Mouse (Mus musculus) neural tube, embryonic 11.5 days (tissue): ENCODE results near the gene Serping1. TPM values are rescaled to one million over a fixed set of nuclear protein-coding genes. Genes with fewer than 3 reads are reported as not detected.

Experiments used
- ATAC-seq: fragments of 200-750 bp; cut with Nextera tagmentation; 2 replicates; pipeline ENCODE4 v1.8.0; 2017; ENCODE audit warnings: moderate number of reproducible peaks, mild to moderate bottlenecking, moderate TSS enrichment, moderate library complexity; ENCODE audit not compliant: insufficient read depth, low FRiP score, low TSS enrichment
- DNase-seq: peaks from one replicate; pipeline ENCODE4 v3.0.0-alpha.2; 2015; ENCODE audit warnings: low spot score
- H3K27ac ChIP-seq: fragments of 300-500 bp; sonication (generic); 2 replicates; pipeline ENCODE4 v1.5.1; 2014; ENCODE audit warnings: low read depth, mild to moderate bottlenecking, low read length
- H3K27me3 ChIP-seq: fragments of 300-500 bp; sonication (generic); 2 replicates; pipeline ENCODE4 v1.6.1; 2014; ENCODE audit warnings: mild to moderate bottlenecking, low read length, mixed read lengths; ENCODE audit not compliant: control insufficient read depth, insufficient read depth
- H3K36me3 ChIP-seq: fragments of 300-500 bp; sonication (generic); 2 replicates; pipeline ENCODE4 v1.6.1; 2014; ENCODE audit warnings: mild to moderate bottlenecking, low read length, moderate library complexity, mixed read lengths; ENCODE audit not compliant: control insufficient read depth, insufficient read depth
- H3K4me1 ChIP-seq: fragments of 300-500 bp; sonication (generic); 2 replicates; pipeline ENCODE4 v1.6.1; 2014; ENCODE audit warnings: low read length, mixed read lengths; ENCODE audit not compliant: control insufficient read depth, insufficient read depth
- H3K4me2 ChIP-seq: fragments of 300-500 bp; sonication (generic); 2 replicates; pipeline ENCODE4 v1.6.1; 2014; ENCODE audit warnings: low read depth, mild to moderate bottlenecking, moderate library complexity
- H3K4me3 ChIP-seq: fragments of 300-500 bp; sonication (generic); 2 replicates; pipeline ENCODE4 v1.5.1; 2014; ENCODE audit warnings: low read depth, low read length
- H3K9ac ChIP-seq: fragments of 300-500 bp; sonication (generic); 2 replicates; pipeline ENCODE4 v1.6.1; 2014; ENCODE audit warnings: mild to moderate bottlenecking, low read length
- H3K9me3 ChIP-seq: fragments of 300-500 bp; sonication (generic); 2 replicates; pipeline ENCODE4 v1.6.1; 2016; ENCODE audit warnings: low read length; ENCODE audit not compliant: control insufficient read depth
- WGBS: fragments of 180-500 bp; shearing (Covaris S2); extraction: QIAGEN DNeasy Blood & Tissue Kit; methylation state at CpG from one replicate; pipeline ENCODE4 v1.1.7; 2014; 5-methylcytosine and 5-hydroxymethylcytosine counted together
- polyA plus RNA-seq: library from polyadenylated mRNA; unstranded; fragments of >200 nt; fragmentation: Nextera tagmentation; extraction: Ambion mirVana; gene quantifications from 2 replicates; pipeline ENCODE4 v1.2.1, GENCODE M21; 2014

The Serping1 gene
- polyA plus RNA-seq, 1 experiment from 2014 or later, result 31.9 TPM

GRCm38 (mm10) chr2:84757026-84757682, 18.1 kb downstream of the Serping1 start:
- ATAC-seq (no peak), DNase-seq (no peak)
- Histone ChIP-seq H3K27ac (no peak overlapping the region), H3K27me3 (no peaks in the 10 kb centered on the region), H3K36me3 (no peaks in the 10 kb centered on the region), H3K4me3 (no peak overlapping the region), H3K9ac (no peak overlapping the region), H3K9me3 (no peaks in the 10 kb centered on the region), H3K4me2 (no peak overlapping the region), H3K4me1 (no peaks in the 10 kb centered on the region)
- 58% methylated on average over 7 of the region's 7 CpGs for WGBS

DNA sequence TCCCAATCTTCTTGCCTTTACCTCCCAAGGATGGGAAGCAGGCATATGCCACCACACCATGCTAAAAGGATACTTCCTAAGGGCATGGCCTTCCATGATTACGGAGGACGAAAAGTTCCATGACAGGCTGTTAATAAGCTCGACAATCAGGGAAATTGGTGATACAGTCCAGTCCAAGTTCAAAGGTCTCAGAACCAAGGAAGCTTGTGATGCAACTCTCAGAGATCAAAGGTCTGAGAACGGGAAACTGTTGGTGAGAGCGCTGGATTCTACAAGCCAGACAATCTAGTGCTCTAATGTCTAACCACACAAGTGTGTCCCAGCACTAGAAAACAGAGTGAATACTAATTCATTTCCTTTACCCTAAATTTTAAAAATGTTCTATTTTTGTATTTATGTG, 19.0 kb downstream of the Serping1 start:
- ATAC-seq (no peak), DNase-seq (no peak)
- Histone ChIP-seq H3K27me3 (no peaks in the 10 kb centered on the region), H3K36me3 (no peaks in the 10 kb centered on the region), H3K27ac (no peak overlapping the region), H3K9me3 (no peaks in the 10 kb centered on the region), H3K4me3 (no peak overlapping the region), H3K9ac (no peak overlapping the region), H3K4me1 (no peaks in the 10 kb centered on the region), H3K4me2 (no peak overlapping the region)
- WGBS, result 86% methylated on average over 5 of the region's 5 CpGs

DNA sequence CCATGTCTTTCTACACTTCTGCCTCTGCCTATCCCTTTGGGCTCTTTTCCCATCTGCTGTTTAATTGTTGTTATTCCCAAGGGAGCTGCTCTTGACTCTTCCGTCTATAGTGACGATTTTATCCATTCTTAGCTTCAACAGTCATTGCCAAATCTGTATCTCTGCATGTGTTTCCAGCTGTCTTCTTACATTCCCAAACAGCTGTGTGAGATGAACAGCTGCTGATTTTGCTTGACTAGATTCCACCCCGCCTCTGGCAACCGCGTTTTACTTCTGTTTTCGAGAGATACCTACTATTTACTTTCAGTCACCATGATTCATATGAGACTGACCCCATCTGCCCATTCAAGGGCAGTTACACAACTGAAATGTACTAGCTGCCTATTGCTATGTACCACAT, 25.1 kb downstream of the Serping1 start:
- no peak for DNase-seq
- H3K4me2 ChIP-seq, result no peak overlapping the region
- H3K9ac ChIP-seq, result no peak overlapping the region
- no peaks in the 10 kb centered on the region for H3K27me3 ChIP-seq
- H3K4me1 ChIP-seq, result no peaks in the 10 kb centered on the region
- no peak overlapping the region for H3K27ac ChIP-seq
- ATAC-seq, result no peak
- WGBS, result 83% methylated on average over 6 of the region's 6 CpGs
- H3K9me3 ChIP-seq, result no peaks in the 10 kb centered on the region
- H3K36me3 ChIP-seq, result no peaks in the 10 kb centered on the region
- no peak overlapping the region for H3K4me3 ChIP-seq

DNA sequence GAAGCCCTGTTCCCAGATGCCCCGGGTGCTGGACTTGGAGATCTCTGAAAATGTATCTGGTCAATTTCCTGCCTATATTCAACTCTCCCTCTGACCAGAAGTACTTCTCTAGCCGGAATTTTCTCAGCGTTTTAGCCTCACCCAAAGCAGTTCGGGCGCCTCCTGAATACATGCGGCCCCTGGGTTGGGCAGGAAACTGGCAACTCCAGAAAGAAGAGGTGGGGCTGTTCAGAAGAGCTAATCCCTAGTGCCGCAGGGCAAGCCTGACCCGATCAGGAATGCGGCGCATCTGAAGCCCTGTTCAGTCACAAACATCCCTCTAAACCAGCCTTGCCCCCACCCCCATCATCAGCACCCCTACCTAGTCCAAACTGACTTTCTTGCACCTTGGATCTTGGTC, 31.1 kb downstream of the Serping1 start:
- 0 out of 2 replicates have a peak, but pooled peaks cover 3% of the 10 kb centered on the region for H3K36me3 ChIP-seq
- ATAC-seq (0 out of 2 replicates have a peak, but pooled peaks have one; percentile 0), DNase-seq (no peak)
- H3K4me1 ChIP-seq, result peaks cover 26% of the 10 kb centered on the region
- WGBS, result 0% methylated on average over 10 of the region's 10 CpGs
- H3K9ac ChIP-seq, result peak overlapping the region; percentile 59
- no peaks in the 10 kb centered on the region for H3K27me3 ChIP-seq
- no peaks in the 10 kb centered on the region for H3K9me3 ChIP-seq
- H3K4me3 ChIP-seq, result peak overlapping the region; percentile 69
- peak overlapping the region; percentile 98 for H3K27ac ChIP-seq
- peak overlapping the region; percentile 96 for H3K4me2 ChIP-seq

GRCm38 (mm10) chr2:84743561-84743960, 31.7 kb downstream of the Serping1 start, which contains the start of gene Gm19426:
Gm19426 (minus strand) TSS chr2:84743655.
- H3K27ac ChIP-seq, result peak within 1 kb of the TSS; percentile 98
- no peaks in the 10 kb centered on the region for H3K9me3 ChIP-seq
- H3K4me1 ChIP-seq, result peaks cover 28% of the 10 kb centered on the region
- peak within 1 kb of the TSS; percentile 96 for H3K4me2 ChIP-seq
- peak within 1 kb of the TSS; percentile 69 for H3K4me3 ChIP-seq
- H3K36me3 ChIP-seq, result 0 out of 2 replicates have a peak, but pooled peaks cover 3% of the 10 kb centered on the region
- H3K27me3 ChIP-seq, result no peaks in the 10 kb centered on the region
- ATAC-seq (peak; percentile 83), DNase-seq (peak; percentile 91)
- WGBS, result 1% methylated on average over 25 of the region's 25 CpGs
- peak within 1 kb of the TSS; percentile 98 for H3K9ac ChIP-seq

DNA sequence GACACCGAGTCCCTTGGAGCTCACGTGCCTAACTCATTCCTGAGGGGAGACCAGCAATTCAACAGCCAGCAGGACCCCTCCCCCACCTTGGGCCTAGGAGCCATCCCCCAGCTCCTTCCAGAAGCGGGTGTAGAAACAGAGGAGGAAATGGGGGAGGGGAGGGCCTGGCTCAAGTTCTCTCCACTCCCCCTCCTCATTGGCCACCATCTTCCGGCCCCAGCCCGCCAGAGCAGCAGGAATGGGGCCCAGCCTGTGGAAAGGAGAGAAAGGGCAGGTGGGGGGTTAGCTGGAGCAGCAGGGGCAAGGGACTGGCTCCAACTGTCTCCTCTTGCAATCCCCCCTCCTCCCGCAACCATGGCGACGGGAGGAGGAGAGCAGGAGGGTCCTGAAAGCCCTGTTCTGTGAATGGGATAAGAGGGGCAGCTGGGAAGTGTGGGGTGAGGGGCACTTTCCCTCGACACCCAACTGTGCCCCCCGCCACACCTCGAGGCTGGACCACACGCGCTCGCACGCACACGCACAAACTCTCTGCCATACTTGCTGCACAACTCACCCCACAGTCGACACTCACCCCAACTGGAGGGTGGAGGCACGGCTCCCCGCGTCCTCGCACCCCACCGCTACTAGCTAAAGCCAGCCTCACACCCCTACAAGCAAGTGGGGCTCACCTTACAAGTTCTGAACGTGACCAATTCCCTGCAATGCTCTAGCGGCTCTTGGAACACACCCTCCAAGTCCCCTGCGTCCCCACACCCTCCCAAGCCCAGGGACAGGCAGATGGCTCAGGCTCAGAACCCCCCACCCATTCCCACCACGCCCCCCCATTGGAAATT, 32.6 kb downstream of the Serping1 start:
- Histone ChIP-seq H3K36me3 (0 out of 2 replicates have a peak, but pooled peaks cover 3% of the 10 kb centered on the region), H3K4me3 (peak overlapping the region; percentile 69), H3K9me3 (no peaks in the 10 kb centered on the region), H3K4me2 (peak overlapping the region; percentile 96), H3K9ac (peak overlapping the region; percentile 98), H3K27ac (peak overlapping the region; percentile 98), H3K4me1 (peaks cover 36% of the 10 kb centered on the region), H3K27me3 (no peaks in the 10 kb centered on the region)
- ATAC-seq (peak; percentile 81), DNase-seq (peak; percentile 94)
- under 1% methylated on average over 25 of the region's 26 CpGs for WGBS

GRCm38 (mm10) chr2:84741841-84742450, 33.3 kb downstream of the Serping1 start:
- peak overlapping the region; percentile 98 for H3K27ac ChIP-seq
- peak overlapping the region; percentile 98 for H3K9ac ChIP-seq
- H3K9me3 ChIP-seq, result no peaks in the 10 kb centered on the region
- 3% methylated on average over 5 of the region's 5 CpGs for WGBS
- no peak for DNase-seq
- H3K36me3 ChIP-seq, result 0 out of 2 replicates have a peak, but pooled peaks cover 3% of the 10 kb centered on the region
- no peaks in the 10 kb centered on the region for H3K27me3 ChIP-seq
- H3K4me2 ChIP-seq, result peak overlapping the region; percentile 96
- peak overlapping the region; percentile 69 for H3K4me3 ChIP-seq
- no peak; the same call in 1 of the 2 replicates for ATAC-seq
- H3K4me1 ChIP-seq, result peaks cover 41% of the 10 kb centered on the region

GRCm38 (mm10) chr2:84740608-84741333, 34.5 kb downstream of the Serping1 start:
- WGBS, result 81% methylated on average over 15 of the region's 15 CpGs

More at GRCm38 (mm10) chr2:84740608-84741333, 34.5 kb downstream of the Serping1 start:
- DNase-seq (peak; percentile 30), ATAC-seq (no peak)
- Histone ChIP-seq H3K4me1 (peaks cover 49% of the 10 kb centered on the region), H3K27me3 (no peaks in the 10 kb centered on the region), H3K4me2 (peak overlapping the region; percentile 96), H3K36me3 (0 out of 2 replicates have a peak, but pooled peaks cover 3% of the 10 kb centered on the region), H3K9me3 (no peaks in the 10 kb centered on the region), H3K27ac (0 out of 2 replicates have a peak overlapping the region, but pooled peaks have one; percentile 98), H3K9ac (no peak overlapping the region; the same call in 1 of the 2 replicates), H3K4me3 (0 out of 2 replicates have a peak overlapping the region, but pooled peaks have one; percentile 69)
